Mouse (Mus musculus) activated CD4-positive, CD25-positive, alpha-beta regulatory T cell, adult 4 months (primary cell): ENCODE results near the gene Zhx3. TPM values are rescaled to one million over a fixed set of nuclear protein-coding genes. Genes with fewer than 3 reads are reported as not detected.

Source experiments
- ATAC-seq: one replicate; pipeline ENCODE4 v1.8.0; 2017
- polyA plus RNA-seq, 2 experiments: library from polyadenylated mRNA; unstranded; fragments of 100-300 nt; shearing (Covaris generic); gene quantifications; one replicate each; pipeline ENCODE4 v1.2.1; 2017

The Zhx3 gene
- polyA plus RNA-seq, 2 experiments from 2014 or later = 6.4 to 7.4 TPM

DNA sequence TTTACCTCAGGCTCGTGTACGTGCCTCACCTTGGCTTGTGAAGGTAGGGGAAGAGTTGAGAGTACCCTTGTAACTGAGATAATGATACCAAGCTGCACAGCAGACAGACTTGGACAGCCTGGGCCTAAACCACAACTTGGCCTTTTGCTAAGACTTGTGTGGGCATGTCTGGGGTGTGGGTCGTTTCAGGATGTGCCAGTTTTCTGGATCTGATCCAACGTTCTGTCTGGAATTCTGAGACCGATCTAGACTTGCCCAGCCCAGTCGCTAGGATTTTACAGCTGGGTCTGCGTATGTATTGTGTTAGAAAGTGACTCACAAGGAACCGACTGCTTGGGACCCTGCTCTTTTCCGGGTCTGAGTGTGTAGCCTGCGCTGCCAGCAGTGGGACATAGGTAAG is 125.7 kb downstream of the Zhx3 start:
- ATAC-seq = no peak

DNA sequence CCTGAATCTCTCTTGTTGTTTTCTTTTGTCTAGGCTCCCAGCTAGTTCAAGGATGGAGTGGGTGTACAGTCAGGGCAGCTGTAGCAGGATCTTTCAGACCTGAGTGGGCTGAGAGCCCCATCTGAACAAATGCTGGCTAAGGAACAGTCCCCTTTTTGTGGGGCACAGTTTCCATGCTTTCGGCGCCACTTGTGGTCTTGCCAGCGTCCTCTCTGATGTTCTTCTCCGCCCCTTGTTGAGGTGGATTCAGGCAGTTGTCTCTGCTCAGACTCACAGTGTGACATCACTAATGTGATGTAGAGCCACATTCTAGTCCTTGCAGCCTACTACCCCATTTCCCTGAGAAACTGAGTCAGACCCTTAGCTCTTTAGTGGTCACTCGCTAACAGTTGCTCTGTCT is 126.2 kb downstream of the Zhx3 start:
- ATAC-seq = peak; percentile 4

DNA sequence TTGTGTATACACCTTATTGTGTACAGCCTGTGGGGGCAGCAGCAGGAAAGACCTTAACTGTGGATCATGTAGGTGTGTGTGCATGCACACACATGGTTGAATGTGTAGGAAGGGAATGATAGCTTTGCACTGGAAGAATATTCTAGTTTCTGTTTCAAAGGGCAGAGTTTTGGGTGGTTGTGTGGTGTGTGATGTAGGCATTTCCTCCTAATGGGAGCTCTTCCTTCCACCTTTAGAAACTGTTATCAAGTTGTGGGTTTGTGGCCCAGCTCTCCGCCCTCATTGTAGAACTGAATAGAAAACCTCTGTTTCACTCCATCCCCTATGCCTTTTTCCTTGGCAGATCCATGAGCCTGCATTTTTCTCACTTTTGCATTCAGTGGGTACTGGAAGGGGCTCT is 127.3 kb downstream of the Zhx3 start:
- ATAC-seq = peak; percentile 35

DNA sequence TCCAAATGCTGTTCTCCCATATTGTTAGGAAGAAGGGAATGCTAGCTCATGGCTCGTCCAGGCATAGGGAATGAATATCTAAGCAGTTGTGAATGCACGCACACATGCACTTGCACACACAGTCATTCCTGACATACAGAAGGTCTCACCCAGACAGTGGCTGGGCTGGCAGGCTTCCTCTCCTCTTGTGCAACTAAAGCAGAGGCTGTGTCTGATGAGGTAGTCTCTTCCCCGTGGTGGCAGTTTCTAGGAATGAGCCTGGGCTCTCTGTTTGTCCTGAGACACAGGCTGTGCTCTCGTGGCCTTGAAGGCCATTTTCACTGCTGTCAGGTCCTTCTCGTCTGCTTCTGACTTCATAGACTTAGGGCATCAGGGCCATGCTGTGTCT is 128.0 kb downstream of the Zhx3 start:
- ATAC-seq = no peak

DNA sequence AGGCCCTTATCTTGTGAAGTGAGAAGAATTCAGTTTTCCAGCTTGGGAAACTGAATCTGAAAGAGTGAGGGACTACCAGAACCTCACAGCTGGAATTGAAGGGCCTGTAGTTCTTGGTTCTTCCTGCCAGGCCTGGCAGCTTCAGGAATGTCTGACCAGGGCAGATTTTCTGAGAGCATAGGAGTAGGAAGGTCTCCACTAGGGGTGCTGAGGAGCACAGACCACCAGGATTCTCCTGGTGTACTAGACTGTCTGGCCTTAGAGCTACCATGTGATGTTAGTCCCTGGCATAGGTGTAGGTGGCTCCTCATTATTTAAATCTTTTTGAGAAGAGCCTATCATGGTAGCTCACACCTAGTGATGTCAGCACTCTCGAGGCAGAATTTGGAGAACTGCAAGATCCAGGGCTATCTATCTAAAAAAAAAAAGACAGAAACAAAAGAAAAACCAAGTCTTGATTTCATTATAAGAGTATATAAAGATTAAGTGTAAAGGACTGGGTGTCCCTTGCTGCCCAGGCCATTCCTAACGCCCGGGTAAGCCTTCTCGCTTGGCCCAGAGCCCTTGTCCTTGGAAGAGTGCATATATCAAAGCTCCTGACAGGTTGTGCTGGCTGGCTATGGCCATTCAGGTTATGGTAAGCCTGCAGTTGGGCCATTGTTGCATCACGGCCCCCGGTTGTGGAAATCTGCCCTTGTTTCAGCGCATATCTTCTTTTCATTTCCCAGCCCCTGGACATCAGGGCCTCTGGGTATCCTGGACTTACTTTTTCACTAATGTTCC is 128.6 kb downstream of the Zhx3 start:
- no peak for ATAC-seq

DNA sequence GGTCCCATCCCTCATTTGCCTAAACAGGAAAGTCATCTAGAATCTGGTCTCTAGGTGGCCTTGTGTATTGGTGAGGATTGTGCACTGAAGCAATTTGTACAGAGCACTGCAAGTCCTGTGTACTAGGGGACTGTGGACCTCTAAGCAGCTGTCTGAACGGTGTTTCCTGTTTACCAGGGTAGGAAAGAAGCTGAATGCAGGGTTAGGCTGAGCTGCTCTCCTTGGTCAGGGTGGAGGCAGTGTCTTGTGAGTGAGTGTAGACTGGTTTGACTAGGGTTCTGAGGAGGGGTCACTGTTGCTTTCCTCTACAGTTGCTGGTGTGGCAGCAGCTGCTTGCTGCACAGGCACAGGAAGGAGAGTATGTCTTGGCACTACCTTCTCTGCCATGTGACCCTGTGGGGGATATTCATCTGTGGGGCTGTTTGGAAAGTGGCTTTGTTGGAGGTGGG is 130.6 kb downstream of the Zhx3 start:
- peak; percentile 55 for ATAC-seq

DNA sequence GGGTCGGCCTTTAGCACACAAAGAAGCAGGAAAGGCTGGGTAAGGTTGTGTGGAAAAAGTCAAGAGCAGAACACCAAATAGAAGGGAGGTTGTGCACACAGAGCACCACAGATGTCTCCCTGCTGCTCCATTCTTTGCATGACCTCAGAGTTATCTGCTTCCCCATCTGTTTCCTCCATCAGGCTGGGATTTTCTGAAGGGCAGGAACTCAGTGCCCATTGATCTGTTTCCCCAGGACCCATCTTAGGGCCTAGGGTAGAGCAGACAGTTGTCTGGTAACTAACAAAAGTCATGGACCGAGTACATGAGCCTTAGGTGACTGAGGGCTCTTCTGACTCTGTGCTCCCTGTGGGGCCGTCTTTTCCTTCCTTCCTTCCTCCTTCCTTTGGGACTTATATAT is 131.2 kb downstream of the Zhx3 start:
- no peak for ATAC-seq

DNA sequence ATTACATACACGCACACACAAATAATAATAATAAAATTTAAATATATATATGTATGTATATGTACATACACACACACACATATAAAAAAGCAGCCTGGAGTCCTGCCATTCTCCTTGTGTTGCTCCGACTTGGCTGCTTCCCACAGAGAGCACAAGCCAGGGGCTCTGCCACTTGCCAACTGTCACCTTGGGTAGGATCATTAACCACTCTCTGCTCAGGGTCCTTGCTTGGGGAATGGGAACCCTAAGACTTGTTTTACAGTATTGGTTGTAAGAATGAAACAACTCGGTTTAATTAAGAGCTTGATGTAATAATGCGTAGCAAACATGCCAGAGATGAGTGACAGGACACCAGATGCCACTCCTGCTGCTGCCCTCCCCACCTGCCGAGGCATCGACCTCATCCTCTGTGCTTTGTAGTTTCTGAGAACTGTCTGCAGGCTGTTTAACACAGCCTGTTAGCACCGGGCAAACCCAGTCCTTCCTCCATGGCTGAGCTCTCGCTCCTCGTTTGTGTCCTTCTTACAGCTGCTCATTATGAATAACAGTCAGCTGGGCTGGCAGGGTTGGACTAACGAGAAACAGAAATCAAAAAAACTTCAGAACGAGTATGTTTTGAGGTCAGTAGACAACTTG is 132.2 kb downstream of the Zhx3 start:
- ATAC-seq = peak; percentile 54

DNA sequence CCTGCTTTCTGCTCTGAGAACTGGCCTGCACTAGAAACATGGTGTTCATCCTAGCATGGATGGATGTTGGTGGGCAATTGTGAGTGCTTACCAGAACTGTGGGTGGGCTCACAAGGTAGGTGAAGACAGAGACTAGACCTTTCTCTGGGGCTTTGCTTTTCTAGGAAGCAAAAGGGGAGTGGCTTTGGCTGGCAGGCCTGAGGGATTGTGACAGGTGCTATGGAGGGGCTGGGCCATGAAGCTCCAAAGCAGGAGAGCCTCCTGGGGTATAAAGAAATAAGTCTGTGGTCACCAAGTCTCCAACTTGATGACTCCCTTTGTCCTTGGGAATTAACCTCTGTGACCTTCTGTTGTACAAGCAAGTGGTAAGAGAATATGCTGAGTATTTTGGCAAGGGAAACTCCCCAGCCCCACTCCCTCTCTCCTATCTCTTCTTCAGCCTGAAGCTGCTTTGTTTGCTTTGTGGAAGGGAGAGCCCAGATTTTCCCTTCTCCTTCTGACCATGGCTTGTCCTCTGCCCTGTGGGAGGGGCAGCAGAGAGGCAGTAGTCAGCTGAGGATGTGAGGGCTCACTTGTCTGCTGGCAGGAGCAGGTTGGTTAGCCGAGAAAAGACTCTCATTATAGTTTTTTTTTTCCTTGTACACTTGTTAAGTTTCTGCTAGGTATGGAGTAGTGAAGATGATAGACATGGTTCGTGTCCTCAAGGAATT is 133.0 kb downstream of the Zhx3 start:
- ATAC-seq = no peak

DNA sequence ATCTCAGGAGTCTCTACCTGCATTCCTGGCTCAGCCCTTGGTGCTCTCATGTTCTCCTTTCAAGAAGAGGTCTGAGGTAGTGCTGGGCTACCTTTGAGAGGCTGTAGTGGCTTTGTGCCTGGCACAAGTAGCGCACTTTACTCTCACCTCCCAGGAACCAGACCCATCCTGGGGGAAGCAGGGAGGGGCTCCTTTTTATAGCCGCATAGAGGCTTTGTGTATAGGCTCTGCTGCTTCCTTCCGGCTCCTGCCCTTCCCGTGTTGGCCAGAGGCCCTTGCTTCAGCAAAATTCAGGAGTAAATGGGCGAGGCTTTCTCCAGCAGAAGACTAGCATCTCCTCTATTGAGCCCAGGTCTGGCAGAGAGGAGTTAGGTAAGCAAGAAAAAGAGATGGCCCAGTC is 134.4 kb downstream of the Zhx3 start:
- ATAC-seq = no peak

DNA sequence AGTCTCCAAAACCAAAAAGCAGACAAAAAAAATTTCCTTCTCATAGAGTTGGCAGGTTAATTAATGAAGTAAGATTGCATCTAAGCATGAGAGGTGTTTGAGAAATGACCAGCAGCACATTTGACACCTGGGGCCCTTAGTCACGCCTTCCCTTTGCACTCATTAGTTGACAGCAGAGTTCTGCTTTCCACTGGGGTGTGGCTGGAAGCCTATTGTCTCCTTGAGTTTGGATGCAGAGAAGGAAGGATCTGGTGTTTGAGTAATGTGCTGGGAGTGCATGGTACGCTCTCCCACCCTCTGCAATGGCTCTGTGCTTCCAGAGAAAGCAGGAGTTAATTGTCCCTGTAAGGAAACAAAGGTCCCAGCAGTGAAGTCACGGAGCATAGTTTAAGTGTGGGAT is 136.3 kb downstream of the Zhx3 start:
- no peak for ATAC-seq

DNA sequence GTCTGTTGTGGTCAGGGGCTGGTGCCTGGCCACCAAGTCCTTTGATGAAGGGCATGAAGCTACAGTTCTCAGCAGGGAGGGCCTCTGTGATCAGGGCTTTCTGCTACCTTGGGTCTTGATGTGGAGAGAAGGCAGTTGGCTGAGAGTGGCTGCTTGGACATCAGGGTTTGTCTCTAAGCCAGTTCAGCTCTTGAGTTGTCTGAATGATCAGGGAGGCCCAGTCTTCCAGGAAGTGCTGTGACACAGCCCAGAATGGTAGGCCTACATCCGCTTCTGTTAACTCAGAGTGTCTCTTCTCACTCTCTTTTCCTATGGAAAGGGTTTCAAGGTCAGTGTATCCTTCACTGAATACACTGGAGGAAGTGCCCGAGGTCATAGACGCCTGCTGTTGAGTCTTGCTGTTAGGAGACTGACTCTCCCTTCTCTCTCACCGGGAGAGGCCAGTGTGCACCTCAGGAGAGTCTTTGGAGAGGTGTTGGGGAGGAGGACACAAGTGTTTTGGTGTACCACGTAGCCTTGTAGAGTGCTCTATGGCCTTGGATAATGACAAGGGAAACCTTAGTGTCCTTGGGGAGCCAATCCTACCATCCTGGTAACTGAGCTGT is 137.0 kb downstream of the Zhx3 start:
- no peak for ATAC-seq

DNA sequence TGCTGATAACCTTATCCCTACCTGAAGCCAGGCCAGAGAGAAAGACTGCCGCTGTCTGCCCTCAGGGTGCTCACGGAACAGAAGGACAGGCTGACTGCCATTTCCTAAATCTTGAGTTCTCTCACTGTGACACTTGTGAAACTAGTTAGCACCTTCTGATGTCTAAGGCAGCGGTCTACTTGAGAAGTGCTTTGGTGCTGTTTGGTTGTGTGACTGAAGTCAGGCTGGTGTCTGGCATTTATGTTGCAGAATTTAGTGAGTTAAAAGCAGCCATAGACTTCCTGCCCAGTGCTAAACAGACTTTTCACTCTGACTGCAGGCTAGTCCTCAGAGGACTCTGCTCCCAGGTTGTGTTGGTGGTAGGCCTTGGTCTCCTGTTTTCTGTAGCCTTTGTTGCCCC is 138.5 kb downstream of the Zhx3 start:
- peak; percentile 16 for ATAC-seq

DNA sequence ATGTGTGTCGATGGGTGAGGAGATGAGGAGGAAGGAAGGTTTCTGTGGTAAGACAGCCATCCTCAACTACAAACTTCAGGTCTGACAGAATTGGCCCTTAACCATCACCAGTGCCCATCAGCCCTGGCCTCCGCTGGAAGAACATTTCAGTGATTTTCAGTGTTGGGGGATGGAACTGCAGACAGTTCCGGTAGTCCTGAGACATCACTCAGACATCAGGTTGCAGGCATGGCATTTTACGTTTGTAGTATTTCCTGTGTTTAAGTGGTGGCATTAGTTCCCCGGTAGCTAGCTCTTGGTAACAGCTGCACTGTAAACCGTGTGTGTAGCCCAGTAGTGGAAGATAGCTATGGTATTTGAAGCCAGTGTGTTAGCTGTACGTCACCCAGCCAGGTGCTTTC is 139.7 kb downstream of the Zhx3 start:
- ATAC-seq = peak; percentile 56

DNA sequence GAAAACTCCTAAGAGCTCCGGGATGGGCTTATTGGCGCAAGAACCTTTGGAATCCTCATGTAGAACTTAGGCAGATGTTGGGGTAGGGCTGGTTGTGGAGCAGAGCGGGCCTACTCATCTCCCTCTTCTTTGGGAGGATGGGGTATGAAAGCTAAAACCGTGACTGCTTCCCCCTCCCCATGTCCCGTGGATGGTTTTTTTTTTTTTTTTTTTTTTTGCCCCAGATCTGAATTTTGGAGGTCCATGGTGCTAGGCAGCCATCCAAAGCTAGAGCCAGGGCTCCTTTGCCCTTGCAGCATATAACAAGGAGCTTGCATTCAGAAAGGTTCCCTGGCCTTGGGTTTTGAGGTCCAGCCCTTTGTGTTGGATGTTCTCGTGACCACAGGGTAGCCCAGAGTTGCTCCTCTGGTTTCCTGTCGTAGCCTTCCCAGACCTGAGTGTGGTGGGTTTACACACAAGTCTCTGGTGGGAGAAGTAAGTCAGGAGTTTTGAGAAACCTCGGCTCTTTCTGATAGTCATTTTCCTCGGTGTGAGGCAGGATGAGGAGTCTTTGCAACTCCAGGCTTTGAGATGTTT is 140.3 kb downstream of the Zhx3 start:
- no peak for ATAC-seq

DNA sequence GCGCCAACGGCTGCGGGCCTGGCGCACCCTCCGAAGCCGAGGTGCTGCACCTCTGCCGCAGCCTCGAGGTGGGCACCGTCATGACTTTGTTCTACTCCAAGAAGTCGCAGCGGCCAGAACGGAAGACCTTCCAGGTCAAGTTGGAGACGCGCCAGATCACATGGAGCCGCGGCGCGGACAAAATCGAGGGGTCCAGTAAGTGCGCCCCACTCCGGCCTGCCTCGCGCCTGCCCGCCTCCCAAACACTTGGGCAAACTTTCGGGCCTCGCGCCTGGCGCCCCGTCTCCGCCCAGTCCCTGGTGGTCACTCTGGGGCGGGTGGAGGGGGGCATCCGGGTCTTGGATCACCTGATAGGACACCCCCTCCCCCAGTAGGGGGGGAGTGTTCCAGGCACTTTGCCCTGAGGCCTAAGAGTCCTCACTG is 140.9 kb downstream of the Zhx3 start:
- ATAC-seq = no peak

DNA sequence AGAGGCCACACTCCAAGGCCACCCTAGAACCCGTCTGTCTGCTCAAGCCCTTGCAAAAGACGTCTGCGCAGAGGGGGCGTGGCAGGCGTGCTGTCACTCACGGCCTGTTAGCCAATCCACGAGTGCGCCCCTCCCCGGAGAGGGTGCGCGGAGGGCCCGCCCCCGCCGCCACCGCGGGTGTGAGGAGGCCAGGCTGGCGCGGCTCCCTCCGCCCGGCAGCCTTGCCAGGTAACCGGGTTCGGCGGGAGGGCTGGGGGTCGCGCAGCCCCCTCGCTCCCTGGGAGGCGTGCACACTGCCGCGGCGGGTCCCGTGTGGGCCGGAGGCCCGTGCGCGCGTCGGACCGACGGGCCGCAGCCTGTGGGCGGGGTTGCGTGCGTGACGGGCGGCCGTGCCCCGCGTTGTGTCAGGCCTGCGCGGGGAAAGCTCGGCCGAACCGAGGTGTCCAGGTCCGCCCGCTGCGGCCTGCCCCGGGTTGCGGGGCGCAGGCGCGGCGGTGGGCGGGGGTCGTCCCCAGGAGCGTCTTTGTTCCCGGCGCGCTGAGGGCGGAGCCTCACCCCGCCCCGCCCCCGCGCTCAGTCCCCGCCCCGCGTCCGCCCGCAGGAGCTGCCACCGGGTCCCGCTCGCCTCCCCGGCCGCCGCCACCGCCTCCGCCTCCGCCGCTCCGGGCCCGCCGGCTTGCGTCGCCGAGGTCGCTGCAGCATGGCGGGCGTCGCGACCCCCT is 141.5 kb downstream of the Zhx3 start, which contains the start of gene Plcg1:
Plcg1 (plus strand) TSS at position 184 of the 722 bp plus-strand sequence.
- ATAC-seq = peak; percentile 64

DNA sequence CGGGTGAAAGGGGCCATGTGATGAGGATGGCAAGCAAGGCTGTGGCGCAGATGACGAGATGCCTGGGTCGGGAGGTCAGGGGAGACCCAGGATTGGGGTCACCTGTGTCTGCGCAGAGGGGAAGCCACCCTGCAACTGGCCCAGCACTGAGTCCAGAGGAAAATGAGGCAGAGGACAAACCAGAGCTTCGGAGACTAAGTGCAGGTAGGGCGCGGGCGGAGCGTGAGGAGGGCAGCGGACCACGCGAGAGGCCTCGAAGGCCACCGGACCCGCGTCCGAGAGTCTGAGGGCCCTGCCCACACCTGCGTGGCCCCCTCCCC is 142.0 kb downstream of the Zhx3 start:
- no peak for ATAC-seq

DNA sequence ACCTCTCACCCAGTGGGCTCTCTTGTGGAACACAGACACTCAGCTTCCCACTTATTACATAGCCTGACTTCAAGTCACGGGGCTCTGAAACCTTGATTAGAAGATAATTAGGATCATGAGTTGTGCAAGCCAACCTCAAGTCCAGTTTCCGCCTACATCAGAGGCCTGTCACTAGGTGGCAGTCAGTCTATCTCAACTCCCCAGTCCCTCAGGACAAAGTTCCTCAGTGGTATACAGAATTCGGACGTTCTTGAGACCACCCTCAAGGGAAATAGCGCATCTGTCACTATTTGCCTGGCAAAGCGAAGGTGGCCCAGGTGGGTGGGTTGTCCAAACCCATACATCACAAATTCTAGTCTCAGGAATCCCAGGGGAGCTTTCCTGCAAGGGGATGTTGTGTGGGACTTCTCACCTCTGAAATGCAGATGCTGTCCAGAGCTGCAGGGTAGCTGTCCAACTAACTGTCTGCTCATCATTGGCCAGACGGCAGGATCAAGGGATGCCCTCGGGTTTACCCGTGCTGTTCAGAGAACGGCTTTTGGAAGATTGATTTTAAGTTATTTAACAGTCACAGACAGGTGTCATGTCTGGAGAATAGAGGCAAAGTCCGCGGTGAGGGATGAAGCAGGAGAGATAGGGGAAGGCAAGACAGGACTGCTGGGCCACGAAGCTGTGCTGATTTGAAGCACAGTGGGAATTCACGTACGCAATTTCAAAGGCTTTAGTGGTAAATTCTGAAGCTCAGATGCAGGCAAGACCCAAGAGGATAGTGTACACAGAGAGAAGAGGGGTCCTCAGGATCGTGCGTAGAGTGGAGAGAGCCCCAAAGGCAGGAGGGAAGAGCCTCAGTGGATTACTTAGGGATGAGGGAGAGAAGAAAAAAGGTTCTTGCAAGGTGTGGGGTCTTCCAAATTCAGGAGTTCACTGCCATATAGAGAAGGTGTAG is 142.7 kb downstream of the Zhx3 start:
- no peak for ATAC-seq

DNA sequence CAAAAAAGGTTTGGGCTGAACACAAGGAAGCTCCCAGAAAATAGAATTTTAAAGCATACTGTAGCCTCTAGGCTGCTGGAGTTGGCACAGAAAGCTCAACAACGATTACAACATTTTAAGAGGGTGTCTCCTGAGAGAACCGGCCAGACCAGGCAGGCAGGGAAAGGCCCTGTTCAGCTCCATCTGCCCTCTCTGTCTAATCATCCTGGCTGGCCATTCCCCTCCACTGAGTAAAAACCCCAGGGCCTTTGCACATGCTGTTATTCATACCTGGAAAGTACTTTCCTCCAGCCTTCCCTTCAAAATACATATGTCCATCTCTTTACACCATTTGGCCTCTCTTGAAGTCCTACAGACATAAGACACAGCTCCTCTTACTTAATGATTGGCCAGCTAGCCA is 143.4 kb downstream of the Zhx3 start:
- ATAC-seq = no peak

DNA sequence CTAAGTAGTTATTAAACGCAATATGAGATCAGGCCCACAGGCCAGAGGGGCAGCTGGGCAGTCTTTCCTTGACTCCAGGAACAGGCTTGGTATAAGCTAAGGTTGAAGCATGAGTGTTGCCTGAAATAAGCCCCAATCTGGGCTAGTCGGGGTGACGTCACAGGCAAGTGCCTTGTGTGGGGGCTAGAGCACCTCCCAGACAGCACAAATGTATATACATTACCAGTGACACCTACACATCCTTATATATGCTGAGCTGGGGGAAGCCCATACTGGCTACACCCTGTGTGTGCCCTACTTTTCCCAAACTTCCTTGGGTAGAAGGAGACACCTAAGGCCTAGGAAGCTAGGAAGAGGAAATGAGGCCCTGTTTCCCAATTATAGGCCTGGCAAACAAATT is 143.8 kb downstream of the Zhx3 start:
- no peak for ATAC-seq
